Mouse (Mus musculus) liver, embryonic 15.5 days (tissue): ENCODE measurements around the gene Sgsm3. TPM values are rescaled to one million over a fixed set of nuclear protein-coding genes. Genes with fewer than 3 reads are reported as not detected.
A peak's percentile ranks its signal among the peaks of the same experiment; 100 is the strongest.

Experiments used
- ATAC-seq: fragments of 200-750 bp; cut with Nextera tagmentation; 2 replicates; pipeline ENCODE4 v1.8.0; 2017; ENCODE audit warnings: moderate number of reproducible peaks, mild to moderate bottlenecking, moderate library complexity; ENCODE audit not compliant: insufficient read depth
- H3K27ac ChIP-seq: fragments of 300-500 bp; sonication (generic); replicated peaks from 2 replicates; pipeline ENCODE4 v1.5.1; 2015; ENCODE audit warnings: mild to moderate bottlenecking, inconsistent platforms
- H3K27me3 ChIP-seq: fragments of 300-500 bp; sonication (generic); 2 replicates; pipeline ENCODE4 v1.6.1; 2015; ENCODE audit warnings: mild to moderate bottlenecking, inconsistent platforms
- H3K36me3 ChIP-seq: fragments of 300-500 bp; sonication (generic); replicated peaks from 2 replicates; pipeline ENCODE4 v1.6.1; 2015; ENCODE audit warnings: moderate library complexity, mild to moderate bottlenecking, inconsistent platforms
- H3K4me1 ChIP-seq: fragments of 300-500 bp; sonication (generic); replicated peaks from 2 replicates; pipeline ENCODE4 v1.6.1; 2015; ENCODE audit warnings: inconsistent platforms
- H3K4me2 ChIP-seq: fragments of 300-500 bp; sonication (generic); 2 replicates; pipeline ENCODE4 v1.6.1; 2015; ENCODE audit warnings: moderate library complexity, mild to moderate bottlenecking, inconsistent platforms
- H3K4me3 ChIP-seq: fragments of 300-500 bp; sonication (generic); replicated peaks from 2 replicates; pipeline ENCODE4 v1.5.1; 2015; ENCODE audit warnings: mild to moderate bottlenecking, inconsistent platforms
- H3K9ac ChIP-seq: fragments of 300-500 bp; sonication (generic); 2 replicates; pipeline ENCODE4 v1.6.1; 2015; ENCODE audit warnings: moderate library complexity, mild to moderate bottlenecking, inconsistent platforms
- H3K9me3 ChIP-seq: fragments of 300-500 bp; sonication (generic); replicated peaks from 2 replicates; pipeline ENCODE4 v1.6.1; 2016; ENCODE audit warnings: inconsistent platforms
- WGBS: fragments of 180-500 bp; shearing (Covaris S2); methylation state at CpG from one replicate; pipeline ENCODE4 v1.1.7; 2015; ENCODE audit warnings: mixed read lengths; ENCODE audit not compliant: insufficient replicate concordance; 5-methylcytosine and 5-hydroxymethylcytosine counted together
- polyA plus RNA-seq: library from polyadenylated mRNA; unstranded; fragments of >200 nt; fragmentation: Nextera tagmentation; extraction: Ambion mirVana; gene quantifications from 2 replicates; pipeline ENCODE4 v1.2.1, GENCODE M21; 2015

Gene Sgsm3
- polyA plus RNA-seq, 1 experiment from 2014 or later: 8.3 TPM

DNA sequence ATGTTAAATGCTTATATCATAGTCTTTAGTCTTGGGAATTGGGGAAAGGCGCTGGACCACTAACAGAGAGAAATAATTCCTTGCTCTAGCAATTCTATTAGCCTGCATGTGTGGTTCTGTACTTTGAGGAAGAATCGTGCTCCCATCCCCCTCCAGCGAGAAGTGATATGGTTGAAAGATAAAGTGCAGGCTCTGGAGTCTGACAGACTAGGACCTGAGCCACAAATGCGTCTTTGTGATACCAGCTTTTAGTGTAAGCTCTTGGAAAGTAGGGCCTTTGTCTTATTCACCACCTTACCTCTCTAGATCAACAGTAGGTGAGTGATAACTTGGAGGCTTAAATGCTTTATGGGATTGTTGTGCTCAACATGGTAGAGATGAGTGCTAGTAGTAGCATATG is 3.6 kb downstream of the Sgsm3 start:
- Histone ChIP-seq H3K27ac (no peak overlapping the region), H3K36me3 (no peaks in the 10 kb centered on the region), H3K9me3 (no peaks in the 10 kb centered on the region), H3K9ac (no peak overlapping the region), H3K4me2 (no peak overlapping the region), H3K4me3 (no peak overlapping the region), H3K27me3 (no peaks in the 10 kb centered on the region), H3K4me1 (peaks cover 33% of the 10 kb centered on the region)
- WGBS: 30% methylated on average over 4 of the region's 4 CpGs
- ATAC-seq: peak; percentile 40

DNA sequence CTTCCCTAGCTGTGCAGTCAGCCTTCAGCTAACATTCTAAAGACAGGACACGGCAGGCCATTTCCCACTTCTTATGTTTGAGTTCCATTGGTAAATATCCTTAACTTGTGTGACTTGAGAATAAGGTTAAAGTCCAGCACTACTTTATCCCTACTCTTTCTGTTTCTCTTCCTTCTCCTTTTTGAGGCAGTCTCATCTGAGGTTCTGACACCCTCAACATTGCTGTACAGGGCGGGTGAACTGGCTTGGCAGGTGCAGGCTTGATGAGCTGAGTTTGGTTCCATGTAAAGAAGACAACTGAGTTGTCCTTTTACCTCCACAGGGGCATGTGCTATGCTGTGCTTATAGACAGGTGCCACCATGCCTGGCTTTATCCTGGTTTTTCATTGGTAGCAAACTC is 5.7 kb downstream of the Sgsm3 start:
- Histone ChIP-seq H3K27ac (no peak overlapping the region), H3K27me3 (no peaks in the 10 kb centered on the region), H3K4me1 (peaks cover 31% of the 10 kb centered on the region), H3K9me3 (no peaks in the 10 kb centered on the region), H3K4me2 (no peak overlapping the region), H3K4me3 (no peak overlapping the region), H3K36me3 (no peaks in the 10 kb centered on the region), H3K9ac (no peak overlapping the region)
- WGBS: 67% methylated on average over 2 of the region's 2 CpGs
- no peak for ATAC-seq

DNA sequence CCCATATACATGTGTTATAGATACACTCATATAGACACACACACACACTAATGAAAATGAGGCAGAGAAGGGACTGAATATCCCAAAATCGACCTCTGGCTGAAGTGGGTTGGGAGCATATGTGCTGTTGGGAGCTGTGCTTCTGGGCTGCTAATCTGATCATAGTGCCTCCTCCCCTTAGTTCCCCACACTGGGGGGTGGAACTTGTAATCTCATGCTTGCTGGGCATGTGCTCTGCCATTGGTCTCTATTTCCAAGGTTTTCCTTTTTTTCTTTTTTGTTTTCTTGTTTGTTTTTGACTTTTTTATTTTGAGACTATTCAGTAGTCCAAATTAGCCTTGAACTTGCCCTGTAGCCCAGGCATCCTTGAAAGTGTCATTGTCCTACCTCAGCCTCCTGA is 10.8 kb downstream of the Sgsm3 start:
- 9% methylated on average over 1 of the region's 1 CpGs for WGBS
- ATAC-seq: no peak
- Histone ChIP-seq H3K4me2 (no peak overlapping the region), H3K9ac (no peak overlapping the region), H3K27me3 (no peaks in the 10 kb centered on the region), H3K9me3 (no peaks in the 10 kb centered on the region), H3K27ac (no peak overlapping the region), H3K4me1 (peaks cover 16% of the 10 kb centered on the region), H3K36me3 (no peaks in the 10 kb centered on the region), H3K4me3 (no peak overlapping the region)

DNA sequence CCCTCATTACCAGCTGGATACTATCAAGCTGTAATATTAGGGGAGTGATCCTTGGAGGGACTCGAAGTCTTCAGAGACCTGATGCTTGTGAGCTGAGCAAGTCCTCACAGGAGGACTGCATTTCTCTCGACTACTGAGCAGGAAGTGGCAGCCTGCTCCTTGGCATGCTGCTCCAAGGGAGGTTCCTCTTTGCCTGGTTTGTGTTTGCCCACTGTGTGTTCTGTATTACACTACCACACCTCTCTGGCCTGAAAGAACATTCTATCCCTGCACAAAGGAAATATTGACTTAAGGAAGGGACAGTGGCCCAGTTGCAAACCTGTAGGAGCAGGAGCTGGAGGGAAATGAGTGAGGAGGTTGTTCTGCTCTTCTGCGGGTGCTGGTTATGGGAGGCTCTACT is 12.1 kb downstream of the Sgsm3 start:
- no peak overlapping the region for H3K4me3 ChIP-seq
- no peaks in the 10 kb centered on the region for H3K9me3 ChIP-seq
- WGBS: 40% methylated on average over 3 of the region's 3 CpGs
- H3K27me3 ChIP-seq: no peaks in the 10 kb centered on the region
- H3K4me2 ChIP-seq: no peak overlapping the region
- H3K36me3 ChIP-seq: no peaks in the 10 kb centered on the region
- H3K27ac ChIP-seq: no peak overlapping the region
- H3K9ac ChIP-seq: no peak overlapping the region
- ATAC-seq: no peak
- peaks cover 16% of the 10 kb centered on the region for H3K4me1 ChIP-seq

DNA sequence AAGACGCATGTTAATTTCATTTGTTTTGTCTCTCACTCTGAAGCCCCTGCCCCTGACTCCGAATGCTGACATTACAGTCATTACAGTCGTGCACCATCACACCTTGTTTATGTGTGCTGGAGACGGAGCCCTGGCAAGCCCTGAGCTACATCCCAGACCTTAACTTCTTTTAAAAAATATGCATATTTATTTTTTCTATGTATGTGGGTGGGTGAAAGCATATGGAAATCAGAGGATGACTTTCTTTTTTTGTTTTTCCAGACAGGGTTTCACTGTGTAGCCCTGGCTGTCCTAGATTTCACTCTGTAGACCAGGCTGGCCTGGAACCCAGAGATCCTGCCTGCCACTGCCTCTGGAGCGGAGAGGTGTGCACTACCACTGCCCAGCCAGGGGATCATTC is 17.4 kb downstream of the Sgsm3 start:
- Histone ChIP-seq H3K4me1 (peaks cover 15% of the 10 kb centered on the region), H3K27me3 (no peaks in the 10 kb centered on the region), H3K27ac (no peak overlapping the region), H3K4me3 (no peak overlapping the region), H3K9ac (no peak overlapping the region), H3K4me2 (no peak overlapping the region), H3K36me3 (no peaks in the 10 kb centered on the region), H3K9me3 (no peaks in the 10 kb centered on the region)
- 78% methylated on average over 5 of the region's 5 CpGs for WGBS
- no peak for ATAC-seq

DNA sequence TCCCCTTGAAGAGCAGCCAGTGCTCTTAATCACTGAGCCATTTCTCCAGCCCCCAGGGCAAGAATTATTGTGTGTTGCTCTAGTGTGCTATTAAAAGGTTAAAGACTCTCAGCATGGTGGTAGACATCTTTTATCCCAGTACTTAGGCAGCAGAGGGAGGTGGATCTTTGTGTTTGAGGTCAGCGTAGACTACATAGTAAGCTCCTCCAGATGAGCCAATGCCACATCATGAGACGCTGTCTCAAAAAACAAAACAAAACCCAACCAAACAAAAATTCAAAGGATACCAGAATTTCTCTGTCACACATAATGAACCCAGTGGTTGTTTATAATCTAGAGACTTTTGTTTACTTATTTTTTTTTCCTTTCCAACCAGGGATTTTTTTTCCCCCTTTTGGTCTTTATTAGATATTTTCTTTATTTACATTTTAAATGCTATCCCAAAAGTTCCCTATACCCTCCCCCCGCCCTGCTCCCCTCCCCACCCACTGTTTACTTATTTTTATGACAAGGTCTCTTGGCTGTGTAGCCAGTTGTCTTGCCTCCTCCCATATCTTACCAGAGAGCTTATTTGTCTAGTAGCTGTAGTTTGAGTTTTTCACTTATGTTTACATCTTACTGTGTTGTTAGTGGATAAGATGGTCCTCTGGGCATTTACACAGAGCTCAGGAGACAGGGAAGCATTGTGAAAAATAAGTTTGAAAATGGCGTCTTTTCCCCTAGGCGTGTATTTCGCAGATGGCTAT is 18.7 kb downstream of the Sgsm3 start:
- Histone ChIP-seq H3K9ac (no peak overlapping the region), H3K36me3 (no peaks in the 10 kb centered on the region), H3K27me3 (no peaks in the 10 kb centered on the region), H3K4me2 (no peak overlapping the region), H3K27ac (no peak overlapping the region), H3K9me3 (no peaks in the 10 kb centered on the region), H3K4me1 (peaks cover 23% of the 10 kb centered on the region), H3K4me3 (no peak overlapping the region)
- 76% methylated on average over 6 of the region's 6 CpGs for WGBS
- ATAC-seq: no peak

DNA sequence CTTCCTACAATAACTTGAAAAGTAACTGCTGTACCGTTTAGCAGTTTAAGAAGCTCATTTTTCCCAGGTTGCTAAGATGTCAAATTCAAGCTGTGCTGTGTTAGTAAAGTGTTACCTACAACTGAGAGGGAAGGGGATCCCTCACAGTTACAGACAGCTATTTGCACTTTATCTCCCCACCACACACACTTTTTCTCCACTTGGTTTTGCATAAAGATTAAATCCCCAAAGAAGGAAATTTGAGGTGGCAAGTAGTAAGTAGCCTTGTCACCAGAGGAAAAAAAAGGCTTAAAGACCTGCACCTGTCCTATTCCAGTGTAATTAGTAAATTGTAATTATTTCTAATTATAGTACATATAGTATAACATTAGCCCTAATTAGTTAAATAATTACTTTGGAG is 19.5 kb downstream of the Sgsm3 start:
- H3K9ac ChIP-seq: no peak overlapping the region

DNA sequence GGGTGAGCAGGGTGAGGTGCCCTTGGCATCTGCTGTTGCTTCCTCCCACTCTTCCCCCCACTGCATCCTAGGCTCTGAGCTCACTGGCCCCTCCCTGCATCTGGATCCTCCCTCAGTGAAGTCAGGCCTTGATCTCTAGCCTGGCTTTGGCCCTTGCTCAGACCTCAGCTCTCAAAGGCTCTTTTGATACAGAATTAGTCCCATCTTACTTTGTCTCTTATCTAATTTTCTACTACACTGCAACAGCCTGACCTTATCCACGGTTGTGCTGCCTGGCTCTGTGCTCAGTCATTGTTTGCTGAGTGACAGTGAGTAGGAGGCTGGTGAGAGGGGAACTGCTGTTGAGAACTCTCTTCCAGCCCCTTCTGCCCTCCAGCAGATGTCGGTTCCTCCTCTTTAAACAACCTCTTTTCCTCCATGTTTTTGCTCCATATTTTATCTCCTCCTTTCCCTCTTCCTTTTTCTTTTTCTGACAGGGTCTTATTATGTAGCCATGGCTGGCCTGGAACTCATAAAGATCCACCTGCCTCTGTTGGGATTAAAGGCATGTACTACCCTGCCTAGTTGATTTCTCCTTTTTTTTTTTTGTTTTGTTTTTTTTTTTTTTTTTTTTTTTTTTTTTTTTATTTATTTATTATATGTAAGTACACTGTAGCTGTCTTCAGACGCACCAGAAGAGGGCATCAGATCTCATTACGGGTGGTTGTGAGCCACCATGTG is 23.0 kb downstream of the Sgsm3 start:
- Histone ChIP-seq H3K9me3 (no peaks in the 10 kb centered on the region), H3K4me2 (no peak overlapping the region), H3K9ac (no peak overlapping the region), H3K27me3 (no peaks in the 10 kb centered on the region), H3K4me1 (peaks cover 23% of the 10 kb centered on the region), H3K4me3 (no peak overlapping the region), H3K27ac (no peak overlapping the region), H3K36me3 (no peaks in the 10 kb centered on the region)
- WGBS: 18% methylated on average over 3 of the region's 4 CpGs
- ATAC-seq: peak; percentile 49

More for the DNA sequence above, 19.5 kb downstream of the Sgsm3 start:
- Histone ChIP-seq H3K4me3 (no peak overlapping the region), H3K4me1 (peaks cover 23% of the 10 kb centered on the region), H3K27me3 (no peaks in the 10 kb centered on the region), H3K9me3 (no peaks in the 10 kb centered on the region), H3K4me2 (no peak overlapping the region), H3K27ac (no peak overlapping the region), H3K36me3 (no peaks in the 10 kb centered on the region)
- 54% methylated on average over 1 of the region's 1 CpGs for WGBS
- no peak for ATAC-seq

DNA sequence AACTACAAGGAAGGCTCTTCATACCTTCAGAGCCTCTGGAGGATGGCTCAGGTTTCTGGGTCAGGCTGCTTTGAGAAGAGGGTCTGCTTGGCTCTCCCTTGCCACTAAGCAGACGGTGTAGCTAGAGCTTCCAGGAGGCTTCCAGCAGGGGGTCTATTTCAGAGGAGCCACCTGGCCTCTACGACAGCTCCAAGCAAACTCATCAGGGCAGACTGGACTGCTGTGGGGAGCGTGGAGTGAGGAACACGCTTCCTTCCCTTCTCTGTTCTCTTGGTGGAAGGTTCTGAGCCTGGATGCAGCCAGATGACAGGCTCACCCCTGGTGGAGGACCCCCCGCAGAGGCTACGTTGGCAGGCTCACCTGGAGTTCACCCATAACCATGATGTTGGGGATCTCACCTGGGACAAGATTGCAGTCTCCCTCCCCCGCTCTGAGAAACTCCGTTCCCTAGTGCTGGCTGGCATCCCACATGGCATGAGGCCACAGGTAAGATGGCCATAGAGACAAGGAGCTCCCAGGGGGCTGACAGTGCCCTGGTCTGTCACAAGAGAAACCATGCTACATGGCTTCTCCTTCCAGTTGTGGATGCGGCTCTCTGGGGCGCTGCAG is 28.7 kb downstream of the Sgsm3 start:
- no peak for ATAC-seq
- Histone ChIP-seq H3K4me1 (no peaks in the 10 kb centered on the region; the same call in 1 of the 2 replicates), H3K36me3 (0 out of 2 replicates have a peak, but pooled peaks cover 5% of the 10 kb centered on the region), H3K27me3 (no peaks in the 10 kb centered on the region), H3K4me3 (no peak overlapping the region), H3K4me2 (no peak overlapping the region), H3K27ac (no peak overlapping the region), H3K9me3 (no peaks in the 10 kb centered on the region), H3K9ac (no peak overlapping the region)
- 83% methylated on average over 10 of the region's 10 CpGs for WGBS

DNA sequence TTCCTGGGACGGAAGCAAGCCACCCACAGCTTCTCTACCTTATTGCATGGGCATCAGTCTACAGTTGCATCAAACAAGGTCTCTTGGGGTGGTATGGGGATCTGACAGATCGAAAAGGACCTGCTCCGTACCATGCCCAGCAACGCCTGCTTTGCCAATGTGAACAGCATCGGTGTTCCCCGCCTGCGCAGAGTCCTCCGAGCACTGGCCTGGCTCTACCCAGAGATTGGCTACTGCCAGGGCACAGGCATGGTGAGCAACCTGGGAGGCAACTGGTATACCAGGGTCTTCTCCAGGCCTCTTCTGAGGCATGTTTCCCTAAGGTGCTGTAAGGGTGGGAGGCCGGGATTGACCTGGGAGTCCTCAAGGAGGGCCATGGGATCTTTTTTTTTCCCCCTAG is 29.8 kb downstream of the Sgsm3 start:
- 87% methylated on average over 9 of the region's 9 CpGs for WGBS
- no peak overlapping the region for H3K9ac ChIP-seq
- no peak overlapping the region for H3K27ac ChIP-seq
- no peaks in the 10 kb centered on the region for H3K27me3 ChIP-seq
- no peak for ATAC-seq
- H3K4me2 ChIP-seq: no peak overlapping the region
- no peaks in the 10 kb centered on the region for H3K9me3 ChIP-seq
- H3K4me3 ChIP-seq: no peak overlapping the region
- H3K36me3 ChIP-seq: 0 out of 2 replicates have a peak, but pooled peaks cover 6% of the 10 kb centered on the region
- no peaks in the 10 kb centered on the region; the same call in 1 of the 2 replicates for H3K4me1 ChIP-seq

DNA sequence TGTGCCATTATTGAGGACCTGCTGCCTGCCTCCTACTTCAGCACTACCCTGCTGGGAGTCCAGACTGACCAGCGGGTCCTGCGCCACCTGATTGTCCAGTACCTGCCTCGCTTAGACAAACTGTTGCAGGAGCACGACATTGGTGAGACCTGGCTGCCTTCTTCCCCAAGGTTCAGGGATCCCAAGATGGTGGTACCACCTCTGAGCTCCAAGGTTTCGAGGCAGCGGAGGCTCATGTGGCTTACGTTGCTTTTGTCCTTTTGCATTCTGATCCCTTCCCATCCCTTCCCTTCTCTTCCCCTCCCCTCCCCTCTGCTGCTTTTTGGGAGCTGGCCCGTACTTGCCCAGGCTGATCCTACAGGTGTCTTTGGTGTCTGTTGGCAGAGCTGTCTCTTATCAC is 30.3 kb downstream of the Sgsm3 start:
- no peaks in the 10 kb centered on the region for H3K9me3 ChIP-seq
- WGBS: 84% methylated on average over 8 of the region's 8 CpGs
- H3K27me3 ChIP-seq: no peaks in the 10 kb centered on the region
- no peaks in the 10 kb centered on the region; the same call in 1 of the 2 replicates for H3K4me1 ChIP-seq
- no peak overlapping the region for H3K4me2 ChIP-seq
- H3K4me3 ChIP-seq: no peak overlapping the region
- no peak for ATAC-seq
- H3K27ac ChIP-seq: no peak overlapping the region
- H3K36me3 ChIP-seq: 0 out of 2 replicates have a peak, but pooled peaks cover 12% of the 10 kb centered on the region
- no peak overlapping the region for H3K9ac ChIP-seq
